Mouse (Mus musculus): ENCODE results near the gene Tmem54. TPM values are rescaled to one million over a fixed set of nuclear protein-coding genes. Genes with fewer than 3 reads are reported as not detected.

Tmem54 gene
- polyA plus RNA-seq, 1 experiment from 2014 or later = not detected

GRCm38 (mm10) chr4:129065688-129066236 is 39.6 kb upstream of the Tmem54 start:
- H3K36me3 ChIP-seq (ENCODE audit: control insufficient read depth, insufficient read depth, low read length) = no peaks in the 10 kb centered on the region

GRCm38 (mm10) chr4:129067638-129068415 is 37.5 kb upstream of the Tmem54 start:
- no peaks in the 10 kb centered on the region for H3K36me3 ChIP-seq (ENCODE audit: control insufficient read depth, insufficient read depth, low read length)
- H3K4me3 ChIP-seq (ENCODE audit: low read depth, low read length) = no peak overlapping the region
- H3K9me3 ChIP-seq (ENCODE audit: control insufficient read depth, low read length) = no peaks in the 10 kb centered on the region
- H3K4me2 ChIP-seq (ENCODE audit: low read depth, low read length) = no peak overlapping the region
- no peak overlapping the region for H3K27ac ChIP-seq (ENCODE audit: low read depth, low read length)
- ATAC-seq (ENCODE audit: low read depth) = no peak
- H3K4me1 ChIP-seq (ENCODE audit: control insufficient read depth, insufficient read depth, low read length) = no peaks in the 10 kb centered on the region
- H3K27me3 ChIP-seq (ENCODE audit: control insufficient read depth, insufficient read depth, low read length) = no peaks in the 10 kb centered on the region
- H3K9ac ChIP-seq (replicated peaks; ENCODE audit: low read depth, low read length) = no peak overlapping the region
- WGBS = 90% methylated on average over 5 of the region's 5 CpGs

More at GRCm38 (mm10) chr4:129065688-129066236, 39.6 kb upstream of the Tmem54 start:
- no peaks in the 10 kb centered on the region for H3K9me3 ChIP-seq (ENCODE audit: control insufficient read depth, low read length)
- H3K9ac ChIP-seq (replicated peaks; ENCODE audit: low read depth, low read length) = no peak overlapping the region
- H3K4me2 ChIP-seq (ENCODE audit: low read depth, low read length) = no peak overlapping the region
- no peak overlapping the region for H3K4me3 ChIP-seq (ENCODE audit: low read depth, low read length)
- H3K27ac ChIP-seq (ENCODE audit: low read depth, low read length) = no peak overlapping the region
- no peak for ATAC-seq (ENCODE audit: low read depth)
- H3K4me1 ChIP-seq (ENCODE audit: control insufficient read depth, insufficient read depth, low read length) = 0 out of 2 replicates have a peak, but pooled peaks cover 1% of the 10 kb centered on the region
- no peaks in the 10 kb centered on the region for H3K27me3 ChIP-seq (ENCODE audit: control insufficient read depth, insufficient read depth, low read length)

- Histone ChIP-seq H3K36me3 (ENCODE audit: control insufficient read depth, insufficient read depth, low read length) (no peaks in the 10 kb centered on the region), H3K27ac (ENCODE audit: low read depth, low read length) (no peak overlapping the region), H3K9me3 (ENCODE audit: control insufficient read depth, low read length) (no peaks in the 10 kb centered on the region), H3K9ac (replicated peaks; ENCODE audit: low read depth, low read length) (no peak overlapping the region), H3K27me3 (ENCODE audit: control insufficient read depth, insufficient read depth, low read length) (no peaks in the 10 kb centered on the region), H3K4me2 (ENCODE audit: low read depth, low read length) (no peak overlapping the region), H3K4me3 (ENCODE audit: low read depth, low read length) (no peak overlapping the region), H3K4me1 (ENCODE audit: control insufficient read depth, insufficient read depth, low read length) (no peaks in the 10 kb centered on the region)
- no peak for ATAC-seq (ENCODE audit: low read depth)
- 98% methylated on average over 4 of the region's 4 CpGs for WGBS
Measured at GRCm38 (mm10) chr4:129068848-129069247, 36.5 kb upstream of the Tmem54 start.

- H3K4me3 ChIP-seq (ENCODE audit: low read depth, low read length) = no peak overlapping the region
- no peaks in the 10 kb centered on the region for H3K9me3 ChIP-seq (ENCODE audit: control insufficient read depth, low read length)
- no peaks in the 10 kb centered on the region for H3K27me3 ChIP-seq (ENCODE audit: control insufficient read depth, insufficient read depth, low read length)
- H3K9ac ChIP-seq (replicated peaks; ENCODE audit: low read depth, low read length) = no peak overlapping the region
- H3K4me1 ChIP-seq (ENCODE audit: control insufficient read depth, insufficient read depth, low read length) = no peaks in the 10 kb centered on the region
- peaks cover 48% of the 10 kb centered on the region for H3K36me3 ChIP-seq (ENCODE audit: control insufficient read depth, insufficient read depth, low read length)
- no peak overlapping the region for H3K27ac ChIP-seq (ENCODE audit: low read depth, low read length)
- WGBS = 96% methylated on average over 9 of the region's 9 CpGs
- ATAC-seq (ENCODE audit: low read depth) = no peak
- H3K4me2 ChIP-seq (ENCODE audit: low read depth, low read length) = no peak overlapping the region
Measured at GRCm38 (mm10) chr4:129079126-129079525, 26.2 kb upstream of the Tmem54 start.

- Histone ChIP-seq H3K4me3 (ENCODE audit: low read depth, low read length) (no peak overlapping the region), H3K9me3 (ENCODE audit: control insufficient read depth, low read length) (no peaks in the 10 kb centered on the region), H3K36me3 (ENCODE audit: control insufficient read depth, insufficient read depth, low read length) (peaks cover 40% of the 10 kb centered on the region), H3K9ac (replicated peaks; ENCODE audit: low read depth, low read length) (no peak overlapping the region), H3K4me1 (ENCODE audit: control insufficient read depth, insufficient read depth, low read length) (no peaks in the 10 kb centered on the region), H3K27ac (ENCODE audit: low read depth, low read length) (no peak overlapping the region), H3K27me3 (ENCODE audit: control insufficient read depth, insufficient read depth, low read length) (no peaks in the 10 kb centered on the region), H3K4me2 (ENCODE audit: low read depth, low read length) (no peak overlapping the region)
- 82% methylated on average over 7 of the region's 7 CpGs for WGBS
- ATAC-seq (ENCODE audit: low read depth) = no peak
Measured at GRCm38 (mm10) chr4:129081041-129081440, 24.3 kb upstream of the Tmem54 start.

- Histone ChIP-seq H3K4me2 (ENCODE audit: low read depth, low read length) (no peak overlapping the region), H3K4me1 (ENCODE audit: control insufficient read depth, insufficient read depth, low read length) (no peaks in the 10 kb centered on the region), H3K27me3 (ENCODE audit: control insufficient read depth, insufficient read depth, low read length) (no peaks in the 10 kb centered on the region), H3K36me3 (ENCODE audit: control insufficient read depth, insufficient read depth, low read length) (peaks cover 38% of the 10 kb centered on the region), H3K9ac (replicated peaks; ENCODE audit: low read depth, low read length) (no peak overlapping the region), H3K27ac (ENCODE audit: low read depth, low read length) (peak overlapping the region; percentile 48), H3K9me3 (ENCODE audit: control insufficient read depth, low read length) (no peaks in the 10 kb centered on the region), H3K4me3 (ENCODE audit: low read depth, low read length) (no peak overlapping the region)
- WGBS = 57% methylated on average over 6 of the region's 6 CpGs
- no peak for ATAC-seq (ENCODE audit: low read depth)
Measured at GRCm38 (mm10) chr4:129081512-129081911, 23.8 kb upstream of the Tmem54 start.

- H3K27ac ChIP-seq (ENCODE audit: low read depth, low read length) = peak overlapping the region; percentile 48
- no peaks in the 10 kb centered on the region for H3K9me3 ChIP-seq (ENCODE audit: control insufficient read depth, low read length)
- H3K4me3 ChIP-seq (ENCODE audit: low read depth, low read length) = no peak overlapping the region
- H3K4me1 ChIP-seq (ENCODE audit: control insufficient read depth, insufficient read depth, low read length) = no peaks in the 10 kb centered on the region
- H3K9ac ChIP-seq (replicated peaks; ENCODE audit: low read depth, low read length) = no peak overlapping the region
- H3K36me3 ChIP-seq (ENCODE audit: control insufficient read depth, insufficient read depth, low read length) = peaks cover 34% of the 10 kb centered on the region
- WGBS = 73% methylated on average over 3 of the region's 3 CpGs
- no peak overlapping the region for H3K4me2 ChIP-seq (ENCODE audit: low read depth, low read length)
- ATAC-seq (ENCODE audit: low read depth) = no peak
- H3K27me3 ChIP-seq (ENCODE audit: control insufficient read depth, insufficient read depth, low read length) = no peaks in the 10 kb centered on the region
Measured at GRCm38 (mm10) chr4:129081939-129082338, 23.4 kb upstream of the Tmem54 start.

- no peak overlapping the region for H3K4me3 ChIP-seq (ENCODE audit: low read depth, low read length)
- no peak overlapping the region for H3K27ac ChIP-seq (ENCODE audit: low read depth, low read length)
- no peak overlapping the region for H3K9ac ChIP-seq (replicated peaks; ENCODE audit: low read depth, low read length)
- H3K4me2 ChIP-seq (ENCODE audit: low read depth, low read length) = no peak overlapping the region
- H3K4me1 ChIP-seq (ENCODE audit: control insufficient read depth, insufficient read depth, low read length) = no peaks in the 10 kb centered on the region
- ATAC-seq (ENCODE audit: low read depth) = peak; percentile 69; the same call in 1 of the 2 replicates
- H3K9me3 ChIP-seq (ENCODE audit: control insufficient read depth, low read length) = no peaks in the 10 kb centered on the region
- no peaks in the 10 kb centered on the region for H3K27me3 ChIP-seq (ENCODE audit: control insufficient read depth, insufficient read depth, low read length)
- 47% methylated on average over 10 of the region's 10 CpGs for WGBS
- peaks cover 30% of the 10 kb centered on the region for H3K36me3 ChIP-seq (ENCODE audit: control insufficient read depth, insufficient read depth, low read length)
Measured at GRCm38 (mm10) chr4:129082379-129083115, 22.8 kb upstream of the Tmem54 start.

- H3K27ac ChIP-seq (ENCODE audit: low read depth, low read length) = no peak overlapping the region
- H3K9ac ChIP-seq (replicated peaks; ENCODE audit: low read depth, low read length) = no peak overlapping the region
- H3K27me3 ChIP-seq (ENCODE audit: control insufficient read depth, insufficient read depth, low read length) = no peaks in the 10 kb centered on the region
- H3K9me3 ChIP-seq (ENCODE audit: control insufficient read depth, low read length) = no peaks in the 10 kb centered on the region
- no peaks in the 10 kb centered on the region for H3K4me1 ChIP-seq (ENCODE audit: control insufficient read depth, insufficient read depth, low read length)
- 87% methylated on average over 9 of the region's 9 CpGs for whole genome bisulfite sequencing
- H3K36me3 ChIP-seq (ENCODE audit: control insufficient read depth, insufficient read depth, low read length) = peaks cover 10% of the 10 kb centered on the region
- ATAC-seq (ENCODE audit: low read depth) = no peak
- no peak overlapping the region for H3K4me2 ChIP-seq (ENCODE audit: low read depth, low read length)
- no peak overlapping the region for H3K4me3 ChIP-seq (ENCODE audit: low read depth, low read length)
Measured at GRCm38 (mm10) chr4:129084896-129085295, 20.5 kb upstream of the Tmem54 start.
